Mouse (Mus musculus) limb, embryonic 11.5 days (tissue): ENCODE data around the gene Matn1. TPM values are rescaled to one million over a fixed set of nuclear protein-coding genes. Genes with fewer than 3 reads are reported as not detected.

Experiments used
- ATAC-seq: fragments of 200-750 bp; cut with Nextera tagmentation; 2 replicates; pipeline ENCODE4 v1.8.0; 2017; ENCODE audit warnings: low read depth; ENCODE audit not compliant: insufficient number of reproducible peaks, low FRiP score, low TSS enrichment
- DNase-seq: peaks from one replicate; pipeline ENCODE4 v3.0.0-alpha.2; 2015; ENCODE audit warnings: low spot score
- H3K27ac ChIP-seq: fragments of 300-500 bp; sonication (generic); replicated peaks from 2 replicates; pipeline ENCODE4 v1.5.1; 2014; ENCODE audit warnings: low read depth, mild to moderate bottlenecking, low read length
- H3K27me3 ChIP-seq: fragments of 300-500 bp; sonication (generic); 2 replicates; pipeline ENCODE4 v1.6.1; 2014; ENCODE audit warnings: mild to moderate bottlenecking, low read length, mixed read lengths; ENCODE audit not compliant: control insufficient read depth, insufficient read depth
- H3K36me3 ChIP-seq: fragments of 300-500 bp; sonication (generic); 2 replicates; pipeline ENCODE4 v1.6.1; 2014; ENCODE audit warnings: mild to moderate bottlenecking, low read length, moderate library complexity, mixed read lengths; ENCODE audit not compliant: control insufficient read depth, insufficient read depth
- H3K4me1 ChIP-seq: fragments of 300-500 bp; sonication (generic); 2 replicates; pipeline ENCODE4 v1.6.1; 2014; ENCODE audit warnings: low read length, mixed read lengths; ENCODE audit not compliant: control insufficient read depth, insufficient read depth
- H3K4me2 ChIP-seq: fragments of 300-500 bp; sonication (generic); 2 replicates; pipeline ENCODE4 v1.6.1; 2014; ENCODE audit warnings: low read depth, mild to moderate bottlenecking, moderate library complexity; ENCODE audit not compliant: severe bottlenecking
- H3K4me3 ChIP-seq: fragments of 300-500 bp; sonication (generic); 2 replicates; pipeline ENCODE4 v1.5.1; 2014; ENCODE audit warnings: low read depth, low read length
- H3K9ac ChIP-seq: fragments of 300-500 bp; sonication (generic); 2 replicates; pipeline ENCODE4 v1.6.1; 2014; ENCODE audit warnings: mild to moderate bottlenecking, low read length
- H3K9me3 ChIP-seq: fragments of 300-500 bp; sonication (generic); 2 replicates; pipeline ENCODE4 v1.6.1; 2016; ENCODE audit warnings: low read length; ENCODE audit not compliant: control insufficient read depth
- WGBS: fragments of 180-500 bp; shearing (Covaris S2); extraction: QIAGEN DNeasy Blood & Tissue Kit; methylation state at CpG from one replicate; pipeline ENCODE4 v1.1.7; 2014; 5-methylcytosine and 5-hydroxymethylcytosine counted together
- polyA plus RNA-seq: library from polyadenylated mRNA; unstranded; fragments of >200 nt; fragmentation: Nextera tagmentation; extraction: Ambion mirVana; gene quantifications from 2 replicates; pipeline ENCODE4 v1.2.1, GENCODE M21; 2014

Gene Matn1
- polyA plus RNA-seq, 1 experiment from 2014 or later, result 1.6 TPM

DNA sequence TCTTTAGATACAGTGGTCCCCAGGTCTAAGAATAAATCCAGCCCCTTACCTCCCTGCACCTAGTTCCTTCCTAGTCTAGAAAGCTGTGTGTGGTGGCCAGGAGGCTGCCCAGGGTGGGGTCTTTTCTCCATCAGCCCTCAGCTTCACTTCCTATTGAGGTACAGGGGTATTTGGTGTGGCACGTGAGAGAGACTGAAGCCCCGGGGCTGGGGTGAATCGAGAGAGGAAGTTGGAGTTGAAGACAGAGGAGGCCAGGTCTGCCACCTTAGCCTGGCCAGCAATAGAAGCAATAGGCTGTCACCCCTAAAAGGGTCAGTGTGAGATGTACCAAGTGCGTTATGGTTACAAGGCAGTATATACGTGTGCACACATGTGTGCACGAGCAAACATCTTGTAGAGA is 38.3 kb upstream of the Matn1 start:
- Histone ChIP-seq H3K4me1 (peaks cover 34% of the 10 kb centered on the region), H3K4me2 (no peak overlapping the region), H3K27ac (peak overlapping the region; percentile 66), H3K9me3 (no peaks in the 10 kb centered on the region), H3K27me3 (no peaks in the 10 kb centered on the region), H3K4me3 (no peak overlapping the region), H3K36me3 (no peaks in the 10 kb centered on the region), H3K9ac (no peak overlapping the region)
- 59% methylated on average over 6 of the region's 6 CpGs for WGBS
- no peak for DNase-seq
- no peak; the same call in 1 of the 2 replicates for ATAC-seq

DNA sequence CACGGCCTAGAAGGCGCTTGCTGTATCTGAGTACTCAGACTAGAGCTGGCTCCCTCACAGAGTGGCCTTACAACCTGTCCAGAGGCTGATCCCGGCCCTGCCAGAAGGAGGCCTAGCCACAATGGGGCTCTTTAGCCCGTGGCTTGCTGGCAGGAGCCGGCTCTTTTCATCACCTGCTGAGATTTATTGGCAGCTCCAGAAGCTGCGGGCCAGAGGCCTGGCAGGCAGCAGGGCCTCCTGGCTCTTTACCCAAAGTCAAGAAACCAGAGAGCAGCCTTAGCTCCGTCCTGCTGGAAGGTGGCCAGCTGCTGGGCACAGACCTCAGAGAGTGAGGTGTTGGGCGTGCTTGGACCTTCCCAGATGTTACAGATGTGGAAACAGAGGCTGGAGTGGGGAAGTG is 37.9 kb upstream of the Matn1 start:
- DNase-seq, result peak; percentile 85
- 12% methylated on average over 8 of the region's 8 CpGs for WGBS
- Histone ChIP-seq H3K9me3 (no peaks in the 10 kb centered on the region), H3K4me3 (no peak overlapping the region), H3K27ac (peak overlapping the region; percentile 66), H3K9ac (no peak overlapping the region), H3K4me2 (no peak overlapping the region), H3K4me1 (peaks cover 33% of the 10 kb centered on the region), H3K36me3 (no peaks in the 10 kb centered on the region), H3K27me3 (no peaks in the 10 kb centered on the region)
- ATAC-seq, result peak; percentile 63

DNA sequence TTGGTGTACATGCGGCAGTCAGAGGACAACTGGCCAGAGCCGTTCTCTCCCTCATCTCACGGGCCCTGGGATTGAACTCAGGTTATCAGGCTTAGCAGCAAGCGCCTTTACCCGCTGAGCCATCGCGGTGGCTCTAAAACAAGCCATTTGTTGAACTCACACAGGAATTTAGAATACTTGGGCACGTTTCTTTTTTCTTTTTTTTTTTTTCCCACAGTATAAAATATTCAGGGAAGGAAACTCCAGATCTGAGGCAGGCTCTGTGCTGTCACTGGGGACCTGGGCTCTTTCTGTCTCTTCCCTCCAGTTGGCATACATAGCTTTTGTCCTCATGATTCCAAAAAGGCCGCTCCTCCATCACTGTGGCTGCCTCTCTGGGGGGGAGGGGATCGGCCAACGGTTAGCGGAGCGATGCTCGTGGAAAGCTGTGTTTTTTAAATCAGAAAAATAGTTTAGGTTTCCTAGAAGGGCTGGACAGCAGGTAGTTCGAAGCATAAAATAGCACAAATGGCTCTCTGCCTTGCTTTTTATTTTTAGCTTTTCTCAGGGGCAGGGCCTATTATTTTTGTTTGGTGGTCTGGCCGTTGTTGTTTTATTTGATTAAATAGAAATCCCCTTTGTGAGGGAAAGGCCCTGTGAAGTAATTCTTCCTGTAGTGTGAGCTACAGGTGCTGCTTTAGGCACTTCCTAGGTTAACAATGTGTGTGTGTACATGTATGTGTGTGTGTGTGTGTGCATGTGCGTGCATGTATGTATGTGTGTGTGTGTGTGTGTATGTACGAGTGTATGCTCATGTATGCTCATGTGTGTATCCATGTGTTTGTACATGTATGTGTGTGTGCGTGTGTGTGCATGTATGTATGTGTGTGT is 36.8 kb upstream of the Matn1 start:
- peaks cover 29% of the 10 kb centered on the region for H3K4me1 ChIP-seq

DNA sequence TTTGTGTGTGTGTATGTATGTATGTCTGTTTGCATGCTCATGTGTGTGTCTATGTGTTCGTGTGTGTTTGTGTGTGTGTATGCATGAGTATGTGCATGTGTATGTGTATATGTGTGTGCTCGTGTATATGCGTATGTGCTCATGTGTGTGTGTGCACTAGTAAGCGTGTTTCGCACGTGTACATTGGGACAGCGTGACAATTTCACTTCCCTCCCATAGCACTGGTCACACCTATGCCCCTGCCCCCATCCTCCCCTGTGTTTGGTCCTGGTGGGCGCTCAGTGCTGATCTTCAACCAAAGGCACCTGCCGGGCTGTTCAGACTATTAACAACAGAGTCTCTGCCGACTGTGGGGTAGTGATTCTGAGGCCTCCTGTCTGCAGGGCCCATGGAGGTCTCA is 36.1 kb upstream of the Matn1 start:
- WGBS, result 92% methylated on average over 10 of the region's 10 CpGs
- Histone ChIP-seq H3K36me3 (no peaks in the 10 kb centered on the region), H3K9me3 (no peaks in the 10 kb centered on the region), H3K4me1 (peaks cover 29% of the 10 kb centered on the region), H3K27me3 (no peaks in the 10 kb centered on the region), H3K27ac (no peak overlapping the region), H3K4me2 (no peak overlapping the region), H3K9ac (no peak overlapping the region), H3K4me3 (no peak overlapping the region)
- no peak for ATAC-seq
- no peak for DNase-seq

More for the DNA sequence above, 36.8 kb upstream of the Matn1 start:
- no peak overlapping the region for H3K4me2 ChIP-seq
- H3K9ac ChIP-seq, result no peak overlapping the region
- 86% methylated on average over 19 of the region's 19 CpGs for WGBS
- H3K36me3 ChIP-seq, result no peaks in the 10 kb centered on the region
- H3K27me3 ChIP-seq, result no peaks in the 10 kb centered on the region
- H3K9me3 ChIP-seq, result no peaks in the 10 kb centered on the region
- no peak overlapping the region for H3K4me3 ChIP-seq
- H3K27ac ChIP-seq, result no peak overlapping the region
- DNase-seq (no peak), ATAC-seq (no peak)

DNA sequence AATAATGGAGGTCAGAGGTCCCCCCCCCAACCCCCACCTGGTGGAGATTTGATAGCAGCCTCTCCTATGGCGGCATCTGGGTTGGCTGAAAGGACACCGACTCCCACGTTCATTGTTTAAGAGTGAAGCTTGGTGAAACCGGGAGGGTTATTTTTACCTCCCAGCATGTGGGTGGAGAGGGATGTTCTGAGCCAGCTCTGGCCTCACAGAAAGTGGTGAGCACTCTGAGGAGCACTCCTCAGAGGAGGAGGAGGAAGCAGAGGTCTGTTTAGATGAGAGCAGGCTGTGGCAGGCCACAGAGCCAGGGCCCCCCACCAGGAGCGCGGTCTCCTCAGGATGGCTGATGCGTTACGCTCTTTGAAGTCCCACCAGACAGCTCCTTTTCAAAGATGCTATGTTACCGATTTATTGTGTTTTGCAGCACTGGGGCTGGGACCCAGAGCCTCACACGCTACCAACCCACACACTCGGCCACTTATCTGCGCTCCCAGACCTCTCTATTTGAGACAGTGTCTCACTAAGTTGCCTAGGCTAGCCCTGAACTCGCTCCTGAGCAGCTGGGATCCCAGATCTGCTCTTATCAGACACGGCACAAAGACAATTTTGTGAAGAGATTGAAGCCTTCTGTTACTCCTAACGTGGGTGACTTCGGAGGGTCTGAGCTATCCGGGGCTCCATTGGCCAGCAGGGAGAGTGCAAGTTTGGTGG is 34.9 kb upstream of the Matn1 start:
- 66% methylated on average over 17 of the region's 17 CpGs for WGBS
- Histone ChIP-seq H3K36me3 (no peaks in the 10 kb centered on the region), H3K27me3 (no peaks in the 10 kb centered on the region), H3K4me3 (no peak overlapping the region), H3K9me3 (no peaks in the 10 kb centered on the region), H3K4me2 (no peak overlapping the region), H3K9ac (no peak overlapping the region), H3K4me1 (peaks cover 29% of the 10 kb centered on the region), H3K27ac (no peak overlapping the region)
- ATAC-seq, result no peak
- no peak for DNase-seq

DNA sequence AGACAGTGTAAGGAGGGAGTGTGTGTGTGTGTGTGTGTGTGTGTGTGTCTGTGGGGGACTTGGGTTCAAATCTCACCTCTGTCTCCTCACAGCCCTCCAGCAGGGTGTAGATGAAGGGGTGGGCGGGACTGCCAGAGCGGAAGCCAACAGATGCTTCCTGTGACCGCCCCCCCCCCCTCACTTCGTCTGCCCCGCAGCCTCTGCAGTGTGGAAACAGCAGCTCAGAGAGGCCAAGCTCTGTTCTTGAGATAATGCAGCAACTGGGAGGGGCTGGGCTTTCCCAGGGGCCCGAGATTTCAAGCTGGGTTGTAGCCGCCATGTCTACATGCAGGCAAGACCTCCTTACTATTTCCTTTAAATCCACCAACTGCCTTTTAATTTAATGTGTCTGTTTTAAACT is 33.5 kb upstream of the Matn1 start:
- H3K27me3 ChIP-seq, result no peaks in the 10 kb centered on the region
- DNase-seq (no peak), ATAC-seq (no peak)
- H3K4me1 ChIP-seq, result peaks cover 17% of the 10 kb centered on the region
- no peaks in the 10 kb centered on the region for H3K9me3 ChIP-seq
- 39% methylated on average over 7 of the region's 7 CpGs for WGBS
- H3K9ac ChIP-seq, result no peak overlapping the region
- H3K4me2 ChIP-seq, result no peak overlapping the region
- H3K27ac ChIP-seq, result no peak overlapping the region
- no peak overlapping the region for H3K4me3 ChIP-seq
- H3K36me3 ChIP-seq, result no peaks in the 10 kb centered on the region

DNA sequence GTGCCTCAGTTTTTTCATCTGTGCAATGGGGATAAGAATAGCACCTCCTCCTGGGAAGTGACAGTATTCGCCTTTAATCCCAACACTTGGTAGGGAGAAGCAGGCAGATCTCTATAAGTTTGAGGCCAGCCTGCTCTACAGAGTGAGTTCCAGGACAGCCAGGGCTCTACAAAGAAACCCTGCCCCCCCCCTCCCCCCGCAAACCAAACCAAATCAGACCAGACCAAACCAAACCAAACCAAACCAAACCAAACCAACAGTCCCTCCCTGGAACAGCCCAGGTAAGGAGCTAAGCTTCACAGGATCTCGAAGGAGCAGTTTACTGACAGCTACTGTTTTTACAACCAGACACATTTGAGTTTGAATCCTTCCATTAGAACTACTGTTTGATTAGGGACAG is 31.6 kb upstream of the Matn1 start:
- no peak for ATAC-seq
- Histone ChIP-seq H3K4me2 (no peak overlapping the region), H3K9ac (no peak overlapping the region), H3K36me3 (no peaks in the 10 kb centered on the region), H3K4me1 (0 out of 2 replicates have a peak, but pooled peaks cover 7% of the 10 kb centered on the region), H3K27ac (no peak overlapping the region), H3K9me3 (no peaks in the 10 kb centered on the region), H3K4me3 (no peak overlapping the region), H3K27me3 (no peaks in the 10 kb centered on the region)
- WGBS, result 81% methylated on average over 3 of the region's 3 CpGs
- no peak for DNase-seq

DNA sequence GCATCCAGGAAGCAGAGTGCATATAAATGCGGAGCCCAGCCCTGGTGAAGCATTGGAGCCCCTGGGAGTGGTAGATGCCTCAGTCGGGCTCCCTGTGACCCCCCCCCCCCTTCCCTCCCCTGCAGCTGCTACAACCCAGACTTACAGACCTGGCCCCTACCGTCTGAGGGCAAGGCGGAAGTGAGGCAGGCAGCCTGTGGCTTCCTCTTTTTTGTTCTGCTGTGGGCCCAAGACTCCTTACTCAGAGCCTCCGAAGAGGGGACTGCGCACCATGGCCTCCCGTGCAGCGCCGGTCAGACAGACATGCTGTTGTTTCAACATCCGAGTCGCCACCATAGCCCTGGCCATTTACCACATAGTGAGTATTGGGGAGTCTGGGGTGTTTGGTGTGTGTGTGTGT is 31.1 kb upstream of the Matn1 start, which contains the start of gene Laptm5:
Laptm5 (plus strand) TSS at position 49 of the 400 bp plus-strand sequence.
- no peak for DNase-seq
- no peaks in the 10 kb centered on the region for H3K36me3 ChIP-seq
- ATAC-seq, result no peak
- 64% methylated on average over 11 of the region's 11 CpGs for WGBS
- H3K9ac ChIP-seq, result peak within 1 kb of the TSS; percentile 24; the same call in 1 of the 2 replicates
- H3K4me3 ChIP-seq, result no peak within 1 kb of the TSS
- no peaks in the 10 kb centered on the region for H3K27me3 ChIP-seq
- no peak within 1 kb of the TSS for H3K27ac ChIP-seq
- 0 out of 2 replicates have a peak, but pooled peaks cover 7% of the 10 kb centered on the region for H3K4me1 ChIP-seq
- no peak within 1 kb of the TSS for H3K4me2 ChIP-seq
- no peaks in the 10 kb centered on the region for H3K9me3 ChIP-seq
